Mouse (Mus musculus) lung, postnatal 10 days (tissue): ENCODE data around the gene Ksr1.

Experiments
- DNase-seq: peaks from one replicate; pipeline ENCODE4 v3.0.0; 2021

The Ksr1 gene

GRCm38 (mm10) chr11:79145283-79146265, 633 bp downstream of the Ksr1 start:
- DNase-seq = peak; percentile 59

GRCm38 (mm10) chr11:79144741-79145140, 1.5 kb downstream of the Ksr1 start:
- DNase-seq = peak; percentile 59

- DNase-seq = no peak
Measured at GRCm38 (mm10) chr11:79144043-79144591, 2.1 kb downstream of the Ksr1 start.

GRCm38 (mm10) chr11:79143322-79143721, 2.9 kb downstream of the Ksr1 start:
- DNase-seq = no peak

- no peak for DNase-seq
Measured at GRCm38 (mm10) chr11:79142381-79142780, 3.8 kb downstream of the Ksr1 start.

GRCm38 (mm10) chr11:79141235-79142109, 4.7 kb downstream of the Ksr1 start:
- DNase-seq = no peak

- no peak for DNase-seq
Measured at GRCm38 (mm10) chr11:79140511-79140888, 5.7 kb downstream of the Ksr1 start.

GRCm38 (mm10) chr11:79139878-79140510, 6.2 kb downstream of the Ksr1 start:
- no peak for DNase-seq

- DNase-seq = no peak
Measured at GRCm38 (mm10) chr11:79138621-79139020, 7.6 kb downstream of the Ksr1 start.

- DNase-seq = no peak
Measured at GRCm38 (mm10) chr11:79137245-79137644, 9.0 kb downstream of the Ksr1 start.

- peak; percentile 54 for DNase-seq
Measured at GRCm38 (mm10) chr11:79135685-79136360, 10.4 kb downstream of the Ksr1 start.

GRCm38 (mm10) chr11:79135105-79135503, 11.1 kb downstream of the Ksr1 start:
- no peak for DNase-seq

GRCm38 (mm10) chr11:79134416-79135104, 11.6 kb downstream of the Ksr1 start:
- no peak for DNase-seq

- no peak for DNase-seq
Measured at GRCm38 (mm10) chr11:79133961-79134360, 12.2 kb downstream of the Ksr1 start.

- DNase-seq = no peak
Measured at GRCm38 (mm10) chr11:79133051-79133450, 13.2 kb downstream of the Ksr1 start.

- peak; percentile 39 for DNase-seq
Measured at GRCm38 (mm10) chr11:79131949-79132411, 14.2 kb downstream of the Ksr1 start.

- DNase-seq = no peak
Measured at GRCm38 (mm10) chr11:79129388-79130356, 16.5 kb downstream of the Ksr1 start.

- DNase-seq = no peak
Measured at GRCm38 (mm10) chr11:79128233-79128632, 18.0 kb downstream of the Ksr1 start.

GRCm38 (mm10) chr11:79126963-79127362, 19.2 kb downstream of the Ksr1 start:
- no peak for DNase-seq

- no peak for DNase-seq
Measured at GRCm38 (mm10) chr11:79125775-79126174, 20.4 kb downstream of the Ksr1 start.
